Mouse (Mus musculus): ENCODE measurements around the gene Dpp4. TPM values are rescaled to one million over a fixed set of nuclear protein-coding genes. Genes with fewer than 3 reads are reported as not detected.
A peak's percentile ranks its signal among the peaks of the same experiment; 100 is the strongest.

The Dpp4 gene
- polyA plus RNA-seq, 1 experiment from 2014 or later: 0.88 TPM

GRCm38 (mm10) chr2:62339222-62339944 is 72.6 kb downstream of the Dpp4 start:
- H3K36me3 ChIP-seq (ENCODE audit: control insufficient read depth, insufficient read depth, low read length): no peaks in the 10 kb centered on the region
- no peak overlapping the region for H3K27ac ChIP-seq (ENCODE audit: low read depth, low read length)
- H3K4me1 ChIP-seq (ENCODE audit: control insufficient read depth, insufficient read depth, low read length): no peaks in the 10 kb centered on the region
- no peak for ATAC-seq (ENCODE audit: low read depth)
- no peak overlapping the region for H3K4me2 ChIP-seq (ENCODE audit: low read depth, low read length)
- no peak overlapping the region for H3K4me3 ChIP-seq (ENCODE audit: low read depth, low read length)
- H3K9ac ChIP-seq (replicated peaks; ENCODE audit: low read depth, low read length): no peak overlapping the region
- 81% methylated on average over 4 of the region's 4 CpGs for WGBS
- no peaks in the 10 kb centered on the region for H3K27me3 ChIP-seq (ENCODE audit: control insufficient read depth, insufficient read depth, low read length)
- no peaks in the 10 kb centered on the region for H3K9me3 ChIP-seq (ENCODE audit: control insufficient read depth, low read length)

GRCm38 (mm10) chr2:62337086-62337485 is 74.9 kb downstream of the Dpp4 start:
- 91% methylated on average over 7 of the region's 7 CpGs for WGBS

GRCm38 (mm10) chr2:62334397-62335243 is 77.4 kb downstream of the Dpp4 start:
- Histone ChIP-seq H3K36me3 (ENCODE audit: control insufficient read depth, insufficient read depth, low read length) (no peaks in the 10 kb centered on the region), H3K27me3 (ENCODE audit: control insufficient read depth, insufficient read depth, low read length) (no peaks in the 10 kb centered on the region), H3K4me2 (ENCODE audit: low read depth, low read length) (no peak overlapping the region), H3K27ac (ENCODE audit: low read depth, low read length) (no peak overlapping the region), H3K4me1 (ENCODE audit: control insufficient read depth, insufficient read depth, low read length) (no peaks in the 10 kb centered on the region), H3K9me3 (ENCODE audit: control insufficient read depth, low read length) (no peaks in the 10 kb centered on the region), H3K4me3 (ENCODE audit: low read depth, low read length) (no peak overlapping the region), H3K9ac (replicated peaks; ENCODE audit: low read depth, low read length) (no peak overlapping the region)
- ATAC-seq (ENCODE audit: low read depth): no peak; the same call in 1 of the 2 replicates
- 83% methylated on average over 4 of the region's 4 CpGs for WGBS

More at GRCm38 (mm10) chr2:62337086-62337485, 74.9 kb downstream of the Dpp4 start:
- Histone ChIP-seq H3K9me3 (ENCODE audit: control insufficient read depth, low read length) (no peaks in the 10 kb centered on the region), H3K9ac (replicated peaks; ENCODE audit: low read depth, low read length) (no peak overlapping the region), H3K4me2 (ENCODE audit: low read depth, low read length) (no peak overlapping the region), H3K36me3 (ENCODE audit: control insufficient read depth, insufficient read depth, low read length) (no peaks in the 10 kb centered on the region), H3K4me3 (ENCODE audit: low read depth, low read length) (no peak overlapping the region), H3K4me1 (ENCODE audit: control insufficient read depth, insufficient read depth, low read length) (no peaks in the 10 kb centered on the region), H3K27ac (ENCODE audit: low read depth, low read length) (no peak overlapping the region), H3K27me3 (ENCODE audit: control insufficient read depth, insufficient read depth, low read length) (no peaks in the 10 kb centered on the region)
- ATAC-seq (ENCODE audit: low read depth): no peak

- Histone ChIP-seq H3K9me3 (ENCODE audit: control insufficient read depth, low read length) (no peaks in the 10 kb centered on the region), H3K9ac (replicated peaks; ENCODE audit: low read depth, low read length) (no peak overlapping the region), H3K4me3 (ENCODE audit: low read depth, low read length) (no peak overlapping the region), H3K36me3 (ENCODE audit: control insufficient read depth, insufficient read depth, low read length) (no peaks in the 10 kb centered on the region), H3K27ac (ENCODE audit: low read depth, low read length) (no peak overlapping the region), H3K4me2 (ENCODE audit: low read depth, low read length) (no peak overlapping the region), H3K4me1 (ENCODE audit: control insufficient read depth, insufficient read depth, low read length) (no peaks in the 10 kb centered on the region), H3K27me3 (ENCODE audit: control insufficient read depth, insufficient read depth, low read length) (no peaks in the 10 kb centered on the region)
- WGBS: 49% methylated on average over 8 of the region's 8 CpGs
- peak; percentile 75; the same call in 1 of the 2 replicates for ATAC-seq (ENCODE audit: low read depth)
These were observed 79.6 kb downstream of the Dpp4 start for GRCm38 (mm10) chr2:62332465-62332864.

- Histone ChIP-seq H3K27me3 (ENCODE audit: control insufficient read depth, insufficient read depth, low read length) (no peaks in the 10 kb centered on the region), H3K36me3 (ENCODE audit: control insufficient read depth, insufficient read depth, low read length) (no peaks in the 10 kb centered on the region), H3K9me3 (ENCODE audit: control insufficient read depth, low read length) (no peaks in the 10 kb centered on the region), H3K9ac (replicated peaks; ENCODE audit: low read depth, low read length) (no peak overlapping the region), H3K27ac (ENCODE audit: low read depth, low read length) (no peak overlapping the region), H3K4me1 (ENCODE audit: control insufficient read depth, insufficient read depth, low read length) (no peaks in the 10 kb centered on the region), H3K4me3 (ENCODE audit: low read depth, low read length) (no peak overlapping the region), H3K4me2 (ENCODE audit: low read depth, low read length) (no peak overlapping the region)
- 66% methylated on average over 4 of the region's 4 CpGs for WGBS
- no peak for ATAC-seq (ENCODE audit: low read depth)
These were observed 80.1 kb downstream of the Dpp4 start for GRCm38 (mm10) chr2:62331913-62332312.

GRCm38 (mm10) chr2:62325388-62325787 is 86.6 kb downstream of the Dpp4 start:
- no peak overlapping the region for H3K4me3 ChIP-seq (ENCODE audit: low read depth, low read length)
- H3K27ac ChIP-seq (ENCODE audit: low read depth, low read length): no peak overlapping the region
- no peak overlapping the region for H3K4me2 ChIP-seq (ENCODE audit: low read depth, low read length)
- H3K36me3 ChIP-seq (ENCODE audit: control insufficient read depth, insufficient read depth, low read length): no peaks in the 10 kb centered on the region
- H3K27me3 ChIP-seq (ENCODE audit: control insufficient read depth, insufficient read depth, low read length): no peaks in the 10 kb centered on the region
- no peak for ATAC-seq (ENCODE audit: low read depth)
- no peaks in the 10 kb centered on the region for H3K4me1 ChIP-seq (ENCODE audit: control insufficient read depth, insufficient read depth, low read length)
- H3K9me3 ChIP-seq (ENCODE audit: control insufficient read depth, low read length): no peaks in the 10 kb centered on the region
- 95% methylated on average over 2 of the region's 2 CpGs for WGBS
- H3K9ac ChIP-seq (replicated peaks; ENCODE audit: low read depth, low read length): no peak overlapping the region

- H3K9me3 ChIP-seq (ENCODE audit: control insufficient read depth, low read length): no peaks in the 10 kb centered on the region
- no peaks in the 10 kb centered on the region for H3K27me3 ChIP-seq (ENCODE audit: control insufficient read depth, insufficient read depth, low read length)
- no peak overlapping the region for H3K4me3 ChIP-seq (ENCODE audit: low read depth, low read length)
- no peak for ATAC-seq (ENCODE audit: low read depth)
- H3K9ac ChIP-seq (replicated peaks; ENCODE audit: low read depth, low read length): no peak overlapping the region
- 85% methylated on average over 9 of the region's 9 CpGs for WGBS
- no peaks in the 10 kb centered on the region for H3K4me1 ChIP-seq (ENCODE audit: control insufficient read depth, insufficient read depth, low read length)
- no peak overlapping the region for H3K4me2 ChIP-seq (ENCODE audit: low read depth, low read length)
- H3K27ac ChIP-seq (ENCODE audit: low read depth, low read length): no peak overlapping the region
- H3K36me3 ChIP-seq (ENCODE audit: control insufficient read depth, insufficient read depth, low read length): no peaks in the 10 kb centered on the region
These were observed 88.9 kb downstream of the Dpp4 start for GRCm38 (mm10) chr2:62323078-62323637.

GRCm38 (mm10) chr2:62319489-62319888 is 92.5 kb downstream of the Dpp4 start:
- no peak overlapping the region for H3K9ac ChIP-seq (replicated peaks; ENCODE audit: low read depth, low read length)
- ATAC-seq (ENCODE audit: low read depth): no peak
- no peak overlapping the region for H3K4me2 ChIP-seq (ENCODE audit: low read depth, low read length)
- no peaks in the 10 kb centered on the region for H3K4me1 ChIP-seq (ENCODE audit: control insufficient read depth, insufficient read depth, low read length)
- no peaks in the 10 kb centered on the region for H3K9me3 ChIP-seq (ENCODE audit: control insufficient read depth, low read length)
- 92% methylated on average over 3 of the region's 3 CpGs for WGBS
- H3K4me3 ChIP-seq (ENCODE audit: low read depth, low read length): no peak overlapping the region
- no peaks in the 10 kb centered on the region for H3K36me3 ChIP-seq (ENCODE audit: control insufficient read depth, insufficient read depth, low read length)
- H3K27ac ChIP-seq (ENCODE audit: low read depth, low read length): no peak overlapping the region
- no peaks in the 10 kb centered on the region for H3K27me3 ChIP-seq (ENCODE audit: control insufficient read depth, insufficient read depth, low read length)

- Histone ChIP-seq H3K36me3 (ENCODE audit: control insufficient read depth, insufficient read depth, low read length) (no peaks in the 10 kb centered on the region), H3K27me3 (ENCODE audit: control insufficient read depth, insufficient read depth, low read length) (no peaks in the 10 kb centered on the region), H3K4me1 (ENCODE audit: control insufficient read depth, insufficient read depth, low read length) (no peaks in the 10 kb centered on the region), H3K27ac (ENCODE audit: low read depth, low read length) (no peak overlapping the region), H3K4me3 (ENCODE audit: low read depth, low read length) (no peak overlapping the region), H3K9ac (replicated peaks; ENCODE audit: low read depth, low read length) (no peak overlapping the region), H3K9me3 (ENCODE audit: control insufficient read depth, low read length) (no peaks in the 10 kb centered on the region), H3K4me2 (ENCODE audit: low read depth, low read length) (no peak overlapping the region)
- ATAC-seq (ENCODE audit: low read depth): no peak
- 70% methylated on average over 2 of the region's 2 CpGs for WGBS
These were observed 95.1 kb downstream of the Dpp4 start for GRCm38 (mm10) chr2:62316930-62317329.

Measured in neural tube, embryonic 14.5 days (tissue).